Mouse (Mus musculus) cortical plate, adult 2 months (tissue): ENCODE data around the gene Slc27a2. TPM values are rescaled to one million over a fixed set of nuclear protein-coding genes. Genes with fewer than 3 reads are reported as not detected.
A peak's percentile ranks its signal among the peaks of the same experiment; 100 is the strongest.

ENCODE experiments used
- H3K27ac ChIP-seq: fragments of 200-500 bp; 2 replicates; pipeline ENCODE4 v1.5.1; 2012; ENCODE audit warnings: low read length, control low read depth, inconsistent platforms; ENCODE audit not compliant: insufficient read depth
- H3K4me1 ChIP-seq: fragments of 200-500 bp; 2 replicates; pipeline ENCODE4 v1.6.1; 2011; ENCODE audit warnings: low read length; ENCODE audit not compliant: control insufficient read depth, insufficient read depth
- H3K4me3 ChIP-seq: fragments of 200-500 bp; 2 replicates; pipeline ENCODE4 v1.5.1; 2011; ENCODE audit warnings: mild to moderate bottlenecking, low read length, control low read depth; ENCODE audit not compliant: insufficient read depth
- CTCF ChIP-seq: fragments of 200-500 bp; IDR thresholded peaks from 2 replicates; pipeline ENCODE4 v1.5.1; 2011; ENCODE audit warnings: mild to moderate bottlenecking, control low read depth, low read length; ENCODE audit not compliant: insufficient read depth; ENCODE audit errors: extremely low read depth
- POLR2A ChIP-seq: fragments of 200-500 bp; IDR thresholded peaks from 2 replicates; pipeline ENCODE4 v1.6.1; 2011; ENCODE audit warnings: mild to moderate bottlenecking, low read length, control low read depth; ENCODE audit not compliant: insufficient read depth; ENCODE audit errors: extremely low read depth
- polyA plus RNA-seq: library from polyadenylated mRNA; depleted of rRNA; stranded (reverse); fragments of >200 nt; gene quantifications from 2 replicates; pipeline ENCODE4 v1.2.3, GENCODE M21; 2012

The Slc27a2 gene
- polyA plus RNA-seq, 1 experiment, result 5.0 TPM

- H3K4me3 ChIP-seq, result no peak overlapping the region
- no peak overlapping the region for H3K27ac ChIP-seq
- H3K4me1 ChIP-seq, result no peaks in the 10 kb centered on the region
- TF ChIP-seq POLR2A (no peak), CTCF (no peak)
Observed at GRCm38 (mm10) chr2:126584621-126585369, 32.6 kb downstream of the Slc27a2 start.

GRCm38 (mm10) chr2:126587468-126587867 is 35.3 kb downstream of the Slc27a2 start:
- Histone ChIP-seq H3K4me1 (no peaks in the 10 kb centered on the region), H3K4me3 (no peak overlapping the region), H3K27ac (no peak overlapping the region)
- TF ChIP-seq CTCF, result no peak
- TF ChIP-seq POLR2A, result no peak

GRCm38 (mm10) chr2:126591304-126591703 is 39.1 kb downstream of the Slc27a2 start:
- no peak overlapping the region for H3K27ac ChIP-seq
- TF ChIP-seq CTCF (no peak), POLR2A (no peak)
- H3K4me3 ChIP-seq, result no peak overlapping the region
- no peaks in the 10 kb centered on the region for H3K4me1 ChIP-seq

GRCm38 (mm10) chr2:126593831-126594610 is 41.8 kb downstream of the Slc27a2 start:
- no peaks in the 10 kb centered on the region for H3K4me1 ChIP-seq
- TF ChIP-seq POLR2A, result no peak
- peak; percentile 84 for TF ChIP-seq CTCF
- H3K4me3 ChIP-seq, result no peak overlapping the region
- H3K27ac ChIP-seq, result no peak overlapping the region

GRCm38 (mm10) chr2:126596347-126597072 is 44.3 kb downstream of the Slc27a2 start:
- TF ChIP-seq POLR2A (no peak), CTCF (no peak)

GRCm38 (mm10) chr2:126597279-126598241 is 45.4 kb downstream of the Slc27a2 start:
- TF ChIP-seq CTCF (no peak), POLR2A (no peak)
- H3K27ac ChIP-seq, result no peak overlapping the region
- H3K4me1 ChIP-seq, result no peaks in the 10 kb centered on the region
- H3K4me3 ChIP-seq, result no peak overlapping the region

More at GRCm38 (mm10) chr2:126596347-126597072, 44.3 kb downstream of the Slc27a2 start:
- Histone ChIP-seq H3K4me1 (no peaks in the 10 kb centered on the region), H3K27ac (no peak overlapping the region), H3K4me3 (no peak overlapping the region)

GRCm38 (mm10) chr2:126598359-126598758 is 46.2 kb downstream of the Slc27a2 start:
- H3K27ac ChIP-seq, result no peak overlapping the region
- H3K4me1 ChIP-seq, result no peaks in the 10 kb centered on the region
- TF ChIP-seq CTCF, result no peak
- TF ChIP-seq POLR2A, result no peak
- H3K4me3 ChIP-seq, result no peak overlapping the region

- no peak overlapping the region for H3K27ac ChIP-seq
- no peak overlapping the region for H3K4me3 ChIP-seq
- no peaks in the 10 kb centered on the region for H3K4me1 ChIP-seq
- no peak for TF ChIP-seq POLR2A
- peak; percentile 47 for TF ChIP-seq CTCF
Observed at GRCm38 (mm10) chr2:126599005-126599404, 46.8 kb downstream of the Slc27a2 start.
